Mouse (Mus musculus) megakaryocyte, embryonic 14.5 days (primary cell): Measurements from ENCODE around the gene Prkd2.

Experiments
- FLI1 ChIP-seq: IDR thresholded peaks from 2 replicates; pipeline ENCODE4 v1.6.1; 2012; ENCODE audit warnings: low read length, inconsistent platforms, mixed read lengths
- GATA1 ChIP-seq: IDR thresholded peaks from 3 replicates; pipeline ENCODE4 v1.6.1; 2012; ENCODE audit warnings: mixed read lengths, low read length, inconsistent platforms, borderline replicate concordance

GRCm38 (mm10) chr7:16817693-16818092 lies 25.0 kb upstream of the Prkd2 start:
- TF ChIP-seq GATA1, result no peak
- TF ChIP-seq FLI1, result no peak
